ENCODE assay signal across 8 mouse cellular contexts in the genomic region with DNA sequence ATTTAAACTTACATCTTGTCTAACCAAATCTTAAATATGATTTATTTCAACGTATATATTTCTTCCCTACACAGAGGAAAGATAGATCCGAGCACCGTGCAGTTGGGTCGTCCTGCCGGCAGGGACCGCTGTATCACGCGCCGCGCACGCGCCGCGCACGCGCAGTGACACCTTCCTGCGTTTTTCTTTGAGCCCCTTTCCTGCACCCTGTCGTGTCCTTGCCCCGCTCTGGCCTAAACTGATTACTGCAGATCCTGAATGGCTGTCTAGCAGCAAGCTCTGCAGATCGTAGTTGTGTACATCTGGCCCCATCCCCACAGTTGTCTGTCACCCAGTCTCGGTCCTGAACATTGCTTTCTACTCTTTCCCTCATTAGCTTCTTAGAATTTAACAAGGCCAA. TPM values are rescaled to one million over a fixed set of nuclear protein-coding genes. Genes with fewer than 3 reads are reported as not detected.
DNase-seq lines count a peak whose midpoint lies in the region; ATAC-seq and TF ChIP-seq lines count a peak whose summit lies in the region.

No protein-coding gene starts in this region.

- H3K9ac ChIP-seq in embryonic facial prominence, embryonic 15.5 days, result no peak overlapping the region
- peak overlapping the region; percentile 53 for H3K9ac ChIP-seq in heart, embryonic 12.5 days
- peak overlapping the region; percentile 5; the same call in 1 of the 2 replicates for H3K9ac ChIP-seq in kidney, embryonic 14.5 days (ENCODE audit: low read depth, low read length)
- H3K9ac ChIP-seq in liver, embryonic 13.5 days, result peak overlapping the region; percentile 60

- TF ChIP-seq CTCF in bone marrow, adult 2 months (IDR thresholded peaks at IDR 0.05; ENCODE audit: control insufficient read depth, insufficient read depth, low read length), result peak; percentile 90

- H3K4me2 ChIP-seq in embryonic facial prominence, embryonic 15.5 days (replicated peaks), result peak overlapping the region; percentile 41
- peak overlapping the region; percentile 52 for H3K4me2 ChIP-seq in heart, embryonic 12.5 days
- H3K4me2 ChIP-seq in kidney, embryonic 14.5 days (replicated peaks; ENCODE audit: low read depth, low read length), result no peak overlapping the region; the same call in 1 of the 2 replicates
- peak overlapping the region; percentile 47 for H3K4me2 ChIP-seq in liver, embryonic 13.5 days

- 6% methylated on average over 21 of the region's 21 CpGs for WGBS in bone marrow, adult 2 months
- WGBS in embryonic facial prominence, embryonic 15.5 days, result 4% methylated on average over 21 of the region's 21 CpGs
- WGBS in heart, embryonic 12.5 days, result 4% methylated on average over 21 of the region's 21 CpGs
- WGBS in kidney, embryonic 14.5 days, result 4% methylated on average over 21 of the region's 21 CpGs
- WGBS in liver, embryonic 13.5 days (ENCODE audit: insufficient replicate concordance), result 5% methylated on average over 21 of the region's 21 CpGs

- peak overlapping the region; percentile 80 for H3K27ac ChIP-seq in bone marrow, adult 2 months (ENCODE audit: control insufficient read depth, insufficient read depth, low read depth, low read length, poor library complexity)
- H3K27ac ChIP-seq in embryonic facial prominence, embryonic 15.5 days (replicated peaks), result peak overlapping the region; percentile 86
- peak overlapping the region; percentile 92 for H3K27ac ChIP-seq in heart, embryonic 12.5 days (ENCODE audit: poor library complexity, severe bottlenecking)
- H3K27ac ChIP-seq in kidney, embryonic 14.5 days (ENCODE audit: low read depth, low read length), result peak overlapping the region; percentile 92
- H3K27ac ChIP-seq in liver, embryonic 13.5 days, result peak overlapping the region; percentile 75

- no peaks in the 10 kb centered on the region for H3K27me3 ChIP-seq in embryonic facial prominence, embryonic 15.5 days
- H3K27me3 ChIP-seq in heart, embryonic 12.5 days (replicated peaks), result no peaks in the 10 kb centered on the region
- H3K27me3 ChIP-seq in kidney, embryonic 14.5 days (ENCODE audit: control insufficient read depth, insufficient read depth, low read length), result no peaks in the 10 kb centered on the region
- H3K27me3 ChIP-seq in liver, embryonic 13.5 days, result no peaks in the 10 kb centered on the region

- peak; percentile 66; the same call in 1 of the 2 replicates for TF ChIP-seq POLR2A in bone marrow, adult 2 months (IDR thresholded peaks at IDR 0.05; ENCODE audit: borderline replicate concordance, control insufficient read depth, low read depth, low read length)

- H3K9me3 ChIP-seq in embryonic facial prominence, embryonic 15.5 days (replicated peaks), result no peaks in the 10 kb centered on the region
- H3K9me3 ChIP-seq in heart, embryonic 12.5 days (replicated peaks), result no peaks in the 10 kb centered on the region
- no peaks in the 10 kb centered on the region for H3K9me3 ChIP-seq in kidney, embryonic 14.5 days (ENCODE audit: control insufficient read depth, low read length)
- H3K9me3 ChIP-seq in liver, embryonic 13.5 days (replicated peaks), result no peaks in the 10 kb centered on the region

- peak; percentile 89 for DNase-seq in CD4-positive helper T cell, adult 2 months (ENCODE audit: low read depth, low spot score)
- peak; percentile 73 for DNase-seq in liver, embryonic 13.5 days
- DNase-seq in natural killer cell, adult 2 months (ENCODE audit: low spot score in 2 of 2), result peak; percentile 78 to 84
- DNase-seq in spleen, postnatal 4 days (ENCODE audit: low spot score in 2 of 2), result peak; percentile 83 to 94

- H3K4me3 ChIP-seq in bone marrow, adult 2 months (replicated peaks; ENCODE audit: control insufficient read depth, low read depth, low read length), result peak overlapping the region; percentile 72
- H3K4me3 ChIP-seq in embryonic facial prominence, embryonic 15.5 days (replicated peaks), result peak overlapping the region; percentile 17; the same call in 1 of the 2 replicates
- H3K4me3 ChIP-seq in heart, embryonic 12.5 days, result peak overlapping the region; percentile 10; the same call in 1 of the 2 replicates
- no peak overlapping the region for H3K4me3 ChIP-seq in kidney, embryonic 14.5 days (ENCODE audit: low read length)
- peak overlapping the region; percentile 25 for H3K4me3 ChIP-seq in liver, embryonic 13.5 days (replicated peaks)

- peaks cover 6% of the 10 kb centered on the region for H3K36me3 ChIP-seq in embryonic facial prominence, embryonic 15.5 days
- H3K36me3 ChIP-seq in heart, embryonic 12.5 days, result peaks cover 9% of the 10 kb centered on the region
- peaks cover 10% of the 10 kb centered on the region for H3K36me3 ChIP-seq in kidney, embryonic 14.5 days (ENCODE audit: control insufficient read depth, insufficient read depth, low read length)
- peaks cover 12% of the 10 kb centered on the region for H3K36me3 ChIP-seq in liver, embryonic 13.5 days

- H3K4me1 ChIP-seq in bone marrow, adult 2 months (ENCODE audit: control insufficient read depth, insufficient read depth, low read length), result peaks cover 7% of the 10 kb centered on the region
- H3K4me1 ChIP-seq in embryonic facial prominence, embryonic 15.5 days, result peaks cover 39% of the 10 kb centered on the region
- peaks cover 34% of the 10 kb centered on the region for H3K4me1 ChIP-seq in heart, embryonic 12.5 days (replicated peaks)
- peaks cover 34% of the 10 kb centered on the region for H3K4me1 ChIP-seq in kidney, embryonic 14.5 days (ENCODE audit: control insufficient read depth, insufficient read depth, low read length)
- peaks cover 59% of the 10 kb centered on the region for H3K4me1 ChIP-seq in liver, embryonic 13.5 days (replicated peaks)

- ATAC-seq in embryonic facial prominence, embryonic 15.5 days (ENCODE audit: insufficient number of reproducible peaks, low FRiP score, low TSS enrichment, low read depth), result no peak
- ATAC-seq in heart, embryonic 12.5 days (ENCODE audit: insufficient number of reproducible peaks, low FRiP score), result peak; percentile 16; the same call in 1 of the 2 replicates
- peak; percentile 14 for ATAC-seq in kidney, embryonic 14.5 days (ENCODE audit: low FRiP score, low TSS enrichment)
- ATAC-seq in liver, embryonic 13.5 days (ENCODE audit: low read depth), result peak; percentile 28

RNA-seq across cellular contexts. Expression of a gene that starts 3.3 kb away (rescaled TPM):
- 347 and 468 TPM in 2 replicates for polyA plus RNA-seq in bone marrow, adult 2 months (2011; ENCODE audit: insufficient read depth, insufficient read length, low replicate concordance, missing spikeins)
- polyA plus RNA-seq in embryonic facial prominence, embryonic 15.5 days (2015; fragmentation: Nextera tagmentation; extraction: Ambion mirVana), result 654 and 688 TPM in 2 replicates
- 408 and 433 TPM in 2 replicates for polyA plus RNA-seq in heart, embryonic 12.5 days (2016; fragmentation: Nextera tagmentation; extraction: Ambion mirVana)
- 465 and 473 TPM in 2 replicates for polyA plus RNA-seq in kidney, embryonic 14.5 days (2014; fragmentation: Nextera tagmentation; extraction: Ambion mirVana)
- 369 and 384 TPM in 2 replicates for polyA plus RNA-seq in liver, embryonic 13.5 days (2015; fragmentation: Nextera tagmentation; extraction: Ambion mirVana)

RNA-seq across cellular contexts. Expression of a gene that starts 5.4 kb away (rescaled TPM):
- polyA plus RNA-seq in bone marrow, adult 2 months (2011; ENCODE audit: insufficient read depth, insufficient read length, low replicate concordance, missing spikeins), result 11.1 and 29.0 TPM in 2 replicates
- 52.0 and 52.7 TPM in 2 replicates for polyA plus RNA-seq in embryonic facial prominence, embryonic 15.5 days (2015; fragmentation: Nextera tagmentation; extraction: Ambion mirVana)
- 36.0 and 36.1 TPM in 2 replicates for polyA plus RNA-seq in heart, embryonic 12.5 days (2016; fragmentation: Nextera tagmentation; extraction: Ambion mirVana)
- 45.3 and 48.4 TPM in 2 replicates for polyA plus RNA-seq in kidney, embryonic 14.5 days (2014; fragmentation: Nextera tagmentation; extraction: Ambion mirVana)
- polyA plus RNA-seq in liver, embryonic 13.5 days (2015; fragmentation: Nextera tagmentation; extraction: Ambion mirVana), result 23.5 and 23.8 TPM in 2 replicates

RNA-seq across cellular contexts. Expression of a gene that starts 9.7 kb away (rescaled TPM):
- 7.2 and 23.2 TPM in 2 replicates for polyA plus RNA-seq in bone marrow, adult 2 months (2011; ENCODE audit: insufficient read depth, insufficient read length, low replicate concordance, missing spikeins)
- polyA plus RNA-seq in embryonic facial prominence, embryonic 15.5 days (2015; fragmentation: Nextera tagmentation; extraction: Ambion mirVana), result 65.4 and 67.7 TPM in 2 replicates
- polyA plus RNA-seq in heart, embryonic 12.5 days (2016; fragmentation: Nextera tagmentation; extraction: Ambion mirVana), result 62.8 and 69.0 TPM in 2 replicates
- polyA plus RNA-seq in kidney, embryonic 14.5 days (2014; fragmentation: Nextera tagmentation; extraction: Ambion mirVana), result 45.7 and 58.0 TPM in 2 replicates
- polyA plus RNA-seq in liver, embryonic 13.5 days (2015; fragmentation: Nextera tagmentation; extraction: Ambion mirVana), result 19.3 and 20.9 TPM in 2 replicates

RNA-seq across cellular contexts. Expression of a gene that starts 10.5 kb away (rescaled TPM):
- not detected in 2 replicates for polyA plus RNA-seq in bone marrow, adult 2 months (2011; ENCODE audit: insufficient read depth, insufficient read length, low replicate concordance, missing spikeins)
- 0.13 and 0.21 TPM in 2 replicates for polyA plus RNA-seq in embryonic facial prominence, embryonic 15.5 days (2015; fragmentation: Nextera tagmentation; extraction: Ambion mirVana)
- polyA plus RNA-seq in heart, embryonic 12.5 days (2016; fragmentation: Nextera tagmentation; extraction: Ambion mirVana), result 0.18 TPM in 1 of 2 replicates, not detected in the other
- polyA plus RNA-seq in kidney, embryonic 14.5 days (2014; fragmentation: Nextera tagmentation; extraction: Ambion mirVana), result not detected in 2 replicates
- polyA plus RNA-seq in liver, embryonic 13.5 days (2015; fragmentation: Nextera tagmentation; extraction: Ambion mirVana), result 0.08 TPM in 1 of 2 replicates, not detected in the other

RNA-seq across cellular contexts. Expression of a gene that starts 28.7 kb away (rescaled TPM):
- not detected in 2 replicates for polyA plus RNA-seq in bone marrow, adult 2 months (2011; ENCODE audit: insufficient read depth, insufficient read length, low replicate concordance, missing spikeins)
- polyA plus RNA-seq in embryonic facial prominence, embryonic 15.5 days (2015; fragmentation: Nextera tagmentation; extraction: Ambion mirVana), result 0.36 and 0.54 TPM in 2 replicates
- 3.9 and 4.9 TPM in 2 replicates for polyA plus RNA-seq in heart, embryonic 12.5 days (2016; fragmentation: Nextera tagmentation; extraction: Ambion mirVana)
- polyA plus RNA-seq in kidney, embryonic 14.5 days (2014; fragmentation: Nextera tagmentation; extraction: Ambion mirVana), result not detected in 2 replicates
- polyA plus RNA-seq in liver, embryonic 13.5 days (2015; fragmentation: Nextera tagmentation; extraction: Ambion mirVana), result not detected in 2 replicates
